Mouse (Mus musculus) gonadal fat pad, adult 2 months (tissue): ENCODE measurements around the gene Dnajc27. TPM values are rescaled to one million over a fixed set of nuclear protein-coding genes. Genes with fewer than 3 reads are reported as not detected.

ENCODE experiments used
- DNase-seq: peaks from one replicate; pipeline ENCODE4 v3.0.0-alpha.2; 2012; ENCODE audit warnings: low read depth
- polyA plus RNA-seq: library from polyadenylated mRNA; depleted of rRNA; stranded (reverse); fragments of >200 nt; gene quantifications from 2 replicates; pipeline ENCODE4 v1.2.3, GENCODE M21; 2012; rRNA removed

Dnajc27 gene
- polyA plus RNA-seq, result 5.6 and 6.1 TPM in 2 replicates

- peak; percentile 22 for DNase-seq
Observed at GRCm38 (mm10) chr12:4082132-4083001, at the start of gene Dnajc27. Gene Dnajc27 (plus strand): TSS chr12:4082583.

GRCm38 (mm10) chr12:4036157-4036556 lies 46.2 kb upstream of the Dnajc27 start:
- no peak for DNase-seq

GRCm38 (mm10) chr12:4037511-4037910 lies 44.9 kb upstream of the Dnajc27 start:
- no peak for DNase-seq

- DNase-seq, result no peak
Observed at GRCm38 (mm10) chr12:4038061-4039041, 44.0 kb upstream of the Dnajc27 start, which contains the start of gene Efr3b. Gene Efr3b (minus strand): TSS chr12:4038915.

- DNase-seq, result no peak
Observed at GRCm38 (mm10) chr12:4039046-4039445, 43.3 kb upstream of the Dnajc27 start.

- DNase-seq, result no peak
Observed at GRCm38 (mm10) chr12:4042411-4042810, 40.0 kb upstream of the Dnajc27 start.

GRCm38 (mm10) chr12:4045992-4046391 lies 36.4 kb upstream of the Dnajc27 start:
- DNase-seq, result no peak

GRCm38 (mm10) chr12:4048031-4048430 lies 34.4 kb upstream of the Dnajc27 start:
- no peak for DNase-seq

GRCm38 (mm10) chr12:4050861-4051425 lies 31.4 kb upstream of the Dnajc27 start:
- DNase-seq, result no peak

GRCm38 (mm10) chr12:4053643-4054042 lies 28.7 kb upstream of the Dnajc27 start:
- DNase-seq, result no peak

GRCm38 (mm10) chr12:4054845-4055244 lies 27.5 kb upstream of the Dnajc27 start:
- no peak for DNase-seq

- DNase-seq, result no peak
Observed at GRCm38 (mm10) chr12:4058321-4058720, 24.1 kb upstream of the Dnajc27 start.

- no peak for DNase-seq
Observed at GRCm38 (mm10) chr12:4059683-4060082, 22.7 kb upstream of the Dnajc27 start.

GRCm38 (mm10) chr12:4065498-4065897 lies 16.9 kb upstream of the Dnajc27 start:
- no peak for DNase-seq

- DNase-seq, result no peak
Observed at GRCm38 (mm10) chr12:4065944-4066343, 16.4 kb upstream of the Dnajc27 start.

- DNase-seq, result no peak
Observed at GRCm38 (mm10) chr12:4066681-4067459, 15.5 kb upstream of the Dnajc27 start.

- no peak for DNase-seq
Observed at GRCm38 (mm10) chr12:4068551-4068950, 13.8 kb upstream of the Dnajc27 start.

- no peak for DNase-seq
Observed at GRCm38 (mm10) chr12:4071671-4072070, 10.7 kb upstream of the Dnajc27 start.

- DNase-seq, result no peak
Observed at GRCm38 (mm10) chr12:4075407-4075806, 7.0 kb upstream of the Dnajc27 start.

GRCm38 (mm10) chr12:4076383-4076782 lies 6.0 kb upstream of the Dnajc27 start:
- DNase-seq, result no peak

GRCm38 (mm10) chr12:4078069-4078468 lies 4.3 kb upstream of the Dnajc27 start:
- DNase-seq, result no peak
